Mouse (Mus musculus) CD4-positive, CD25-positive, alpha-beta regulatory T cell, adult 9 weeks (primary cell): ENCODE results near the gene Ecsit. TPM values are rescaled to one million over a fixed set of nuclear protein-coding genes. Genes with fewer than 3 reads are reported as not detected.

ENCODE experiments used
- polyA plus RNA-seq: library from polyadenylated mRNA; unstranded; fragments of 100-300 nt; shearing (Covaris generic); gene quantifications from one replicate; pipeline ENCODE4 v1.2.1, GENCODE M21; 2017

Gene Ecsit
- polyA plus RNA-seq: 58.0 TPM

DNA sequence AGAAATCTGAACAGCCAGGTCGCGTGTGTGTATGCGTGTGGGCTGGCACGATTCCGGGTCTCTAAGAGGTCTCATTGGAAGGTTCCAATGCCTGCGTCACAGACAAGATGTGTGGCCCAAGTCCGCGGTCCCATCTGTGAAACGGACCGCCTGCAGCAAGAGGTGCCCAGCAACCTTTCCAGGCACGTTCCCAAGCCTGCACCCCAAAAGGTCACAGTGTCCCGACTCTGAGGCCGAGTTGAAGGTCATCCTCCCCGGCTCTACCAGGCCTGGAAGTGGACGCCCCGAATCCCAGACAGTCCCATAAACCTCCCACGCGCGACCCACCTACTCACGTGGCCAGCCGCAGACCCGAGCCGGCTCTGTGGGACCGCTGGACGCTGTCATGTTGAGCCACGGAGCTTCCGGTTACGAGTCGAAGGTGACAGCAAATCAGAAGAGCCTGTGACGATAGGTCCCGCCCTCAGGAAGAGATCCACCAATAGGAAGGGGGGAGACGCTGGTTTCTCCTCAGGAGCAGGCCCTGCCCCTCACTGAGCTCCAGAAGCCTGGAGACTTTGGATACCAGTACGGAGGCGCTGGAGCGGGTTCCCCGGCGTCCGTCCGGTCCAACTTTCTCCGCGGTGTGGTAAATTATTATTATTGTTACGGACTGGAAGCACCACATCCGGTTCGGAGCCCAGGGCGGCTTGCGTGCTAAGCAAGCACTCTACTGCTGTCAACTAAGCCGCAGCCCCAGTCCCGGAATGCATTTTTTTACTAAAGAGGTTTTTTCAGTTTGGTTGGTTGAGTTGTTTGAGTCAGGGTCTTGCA, at the start of gene Ecsit:
Ecsit (minus strand) TSS at position 417 of the 813 bp plus-strand sequence.

DNA sequence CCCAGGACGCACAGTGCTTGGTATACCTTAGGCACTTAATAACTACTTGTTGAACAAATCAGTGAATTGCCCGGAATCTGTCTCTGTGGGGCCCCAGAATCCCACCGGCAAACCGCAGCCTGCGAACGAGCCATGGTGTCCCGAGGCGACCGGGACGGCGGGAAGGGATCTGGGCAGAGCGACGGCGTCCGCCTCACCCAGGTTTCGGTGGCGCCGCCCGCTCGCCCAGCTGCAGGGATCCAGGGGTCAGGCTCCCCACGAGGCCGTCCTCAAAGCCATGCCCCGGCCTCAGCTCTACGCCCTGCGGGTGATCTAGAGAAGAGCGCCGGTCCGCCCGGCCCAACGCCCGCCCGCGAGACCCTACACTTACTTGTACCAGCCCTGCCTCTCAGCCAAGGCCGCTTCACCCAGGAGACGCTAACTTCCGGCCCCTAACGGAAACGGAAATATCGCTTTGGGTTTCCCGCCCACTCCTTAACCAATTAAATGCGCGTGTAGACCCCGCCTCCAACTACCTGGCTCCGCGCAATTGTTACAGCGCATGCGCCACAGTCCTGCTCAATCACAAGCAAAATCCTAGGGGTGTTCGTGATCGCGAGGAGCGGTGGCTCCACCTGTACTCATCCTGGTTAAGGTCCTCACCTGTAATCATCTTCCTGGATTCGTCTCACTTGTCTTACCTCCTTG, 31.6 kb upstream of the Ecsit start, which contains the start of gene Elof1:
Elof1 (minus strand) TSS at position 433 of the 687 bp plus-strand sequence.

DNA sequence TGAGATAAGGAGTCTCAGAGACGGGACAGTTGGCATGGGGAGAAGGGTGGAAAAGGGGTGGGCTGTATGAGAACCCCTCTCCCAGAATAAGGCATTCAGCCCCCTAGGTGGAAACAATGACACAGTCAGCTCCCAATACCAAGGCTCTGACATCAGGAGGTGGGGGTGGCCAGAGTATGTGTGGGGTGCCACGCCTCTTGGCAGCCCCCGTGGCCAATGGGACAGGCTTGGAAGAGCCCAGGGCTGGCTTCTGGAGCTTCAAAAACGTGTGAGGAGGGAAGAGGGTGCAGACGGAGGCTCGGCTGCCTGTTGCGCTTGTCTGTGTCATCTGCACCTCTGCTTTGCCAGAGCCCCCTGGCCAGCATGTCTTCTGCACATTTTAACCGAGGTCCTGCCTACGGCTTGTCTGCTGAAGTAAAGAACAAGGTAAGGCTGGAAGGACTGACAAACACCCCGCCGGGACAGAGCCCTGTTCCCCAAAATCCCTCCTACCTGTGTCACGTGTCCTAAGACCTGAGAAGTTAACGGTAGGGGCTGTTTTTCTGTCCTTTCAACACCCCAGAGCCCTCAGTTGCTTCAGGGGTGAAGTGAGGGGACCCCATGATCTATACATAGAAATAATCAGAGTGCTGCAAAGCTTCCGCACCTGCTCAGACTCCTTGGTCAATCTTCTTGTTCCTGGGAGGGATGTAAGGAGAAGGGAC, 13.9 kb upstream of the Ecsit start, which contains the start of gene Cnn1:
Cnn1 (plus strand) TSS at position 224 of the 704 bp plus-strand sequence.

DNA sequence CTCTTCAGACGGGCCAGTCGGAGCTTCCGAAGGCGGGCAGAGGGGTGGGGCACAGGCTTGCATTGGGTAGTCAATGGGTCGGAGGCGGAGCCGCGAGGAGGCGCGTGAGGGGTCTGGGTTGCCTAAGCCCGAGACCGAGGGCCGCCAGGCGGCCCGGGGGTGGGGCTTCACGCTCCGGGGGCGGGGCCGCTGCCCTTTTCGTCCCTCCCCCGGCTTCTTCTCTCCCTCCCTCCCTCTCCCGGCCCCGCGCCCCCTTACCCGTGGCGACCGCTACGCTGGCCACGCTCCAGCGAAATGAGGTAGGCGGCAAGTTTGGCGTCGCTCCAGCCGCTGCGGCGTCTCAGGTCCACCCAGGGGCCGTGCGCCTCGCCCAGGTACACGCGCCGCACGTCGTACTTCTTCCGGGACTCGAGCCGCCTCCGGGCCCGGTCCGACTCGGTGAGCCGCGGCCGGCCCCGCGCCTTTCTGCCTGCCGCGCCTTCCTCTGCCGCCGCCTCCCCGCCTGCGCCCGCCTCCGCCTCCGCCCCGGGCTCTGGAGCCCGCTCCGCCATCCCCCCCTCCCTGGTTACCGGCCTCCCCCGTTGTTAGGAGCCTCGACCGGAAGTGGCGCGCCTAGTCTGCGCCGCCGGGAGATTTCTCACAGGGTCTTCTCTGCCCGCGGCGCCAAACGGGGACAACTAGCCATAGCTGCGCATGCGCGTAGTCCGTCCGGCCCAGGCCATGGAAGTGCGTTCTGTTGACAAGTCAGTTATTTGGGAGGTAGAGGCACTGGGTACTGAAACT, 14.3 kb downstream of the Ecsit start, which contains the start of the genes Gm49318 and Zfp653:
Gm49318 (minus strand) TSS at position 469 of the 783 bp plus-strand sequence.
Zfp653 (minus strand) TSS at position 586 of the 783 bp plus-strand sequence.

DNA sequence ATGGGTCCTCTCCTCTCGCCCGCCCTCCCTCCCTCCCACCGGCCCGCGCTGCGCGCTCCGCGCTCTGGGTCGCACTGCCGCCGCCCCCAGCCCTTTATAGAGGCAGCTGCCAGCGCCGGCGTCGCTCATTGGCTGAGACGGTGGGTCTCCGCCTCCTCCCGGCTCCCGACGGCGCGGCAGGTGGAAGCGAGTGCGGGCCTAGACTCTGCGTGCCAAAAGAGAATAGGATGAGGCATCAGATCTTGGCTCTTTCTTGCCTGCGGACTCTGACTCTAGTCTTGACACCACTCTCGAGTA, 33.3 kb downstream of the Ecsit start, which contains the start of gene Elavl3:
Elavl3 (minus strand) TSS at position 66 of the 297 bp plus-strand sequence.

Other genes with a start within 250 kb of the Ecsit start
- gene Angptl8, start 249.9 kb downstream of the Ecsit start, polyA plus RNA-seq: not detected
- 3.3 TPM for gene Dock6, start 232.8 kb downstream of the Ecsit start, polyA plus RNA-seq
- 13.6 TPM for gene Rab3d, start 167.2 kb downstream of the Ecsit start, polyA plus RNA-seq
- 0.25 TPM for gene Ccdc159, start 158.0 kb downstream of the Ecsit start, polyA plus RNA-seq
- 4.0 TPM for gene Tmem205, start 157.9 kb downstream of the Ecsit start, polyA plus RNA-seq
- 1.1 TPM for gene Plppr2, start 148.4 kb downstream of the Ecsit start, polyA plus RNA-seq
- gene Swsap1, start 129.7 kb downstream of the Ecsit start, polyA plus RNA-seq: 6.5 TPM
- 0.51 TPM for gene Epor, start 121.9 kb downstream of the Ecsit start, polyA plus RNA-seq
- not detected for gene Rgl3, start 96.0 kb downstream of the Ecsit start, polyA plus RNA-seq
- not detected for gene Ccdc151, start 82.8 kb downstream of the Ecsit start, polyA plus RNA-seq
- 101 TPM for gene Prkcsh, start 82.6 kb downstream of the Ecsit start, polyA plus RNA-seq
- not detected for gene Elavl3, start 33.4 kb downstream of the Ecsit start, polyA plus RNA-seq
- not detected for gene Gm49318, start 14.2 kb downstream of the Ecsit start, polyA plus RNA-seq
- gene Zfp653, start 14.1 kb downstream of the Ecsit start, polyA plus RNA-seq: 5.5 TPM
- gene Cnn1, start 13.8 kb upstream of the Ecsit start, polyA plus RNA-seq: not detected
- gene Elof1, start 31.7 kb upstream of the Ecsit start, polyA plus RNA-seq: 103 TPM
- 342 TPM for gene Acp5, start 50.3 kb upstream of the Ecsit start, polyA plus RNA-seq
- 54.8 TPM for gene Pigyl, start 71.4 kb upstream of the Ecsit start, polyA plus RNA-seq
- not detected for gene Zfp872, start 102.7 kb upstream of the Ecsit start, polyA plus RNA-seq
- gene Zfp809, start 140.3 kb upstream of the Ecsit start, polyA plus RNA-seq: 60.9 TPM
- gene Zfp599, start 174.5 kb upstream of the Ecsit start, polyA plus RNA-seq: 5.9 TPM
- 16.1 TPM for gene Zfp810, start 222.2 kb upstream of the Ecsit start, polyA plus RNA-seq